Mouse (Mus musculus) retina, adult 2 months (tissue): ENCODE measurements around the gene Pdpn.
"Not testable (repeated sequence)": the region's sequence is repeated elsewhere in the genome, so short reads cannot be mapped to it uniquely, and the experiment has no call there.

Source experiments
- DNase-seq: peaks from one replicate; pipeline ENCODE4 v3.0.0-alpha.2; 2012; ENCODE audit warnings: low read depth, low spot score

Pdpn gene

DNA sequence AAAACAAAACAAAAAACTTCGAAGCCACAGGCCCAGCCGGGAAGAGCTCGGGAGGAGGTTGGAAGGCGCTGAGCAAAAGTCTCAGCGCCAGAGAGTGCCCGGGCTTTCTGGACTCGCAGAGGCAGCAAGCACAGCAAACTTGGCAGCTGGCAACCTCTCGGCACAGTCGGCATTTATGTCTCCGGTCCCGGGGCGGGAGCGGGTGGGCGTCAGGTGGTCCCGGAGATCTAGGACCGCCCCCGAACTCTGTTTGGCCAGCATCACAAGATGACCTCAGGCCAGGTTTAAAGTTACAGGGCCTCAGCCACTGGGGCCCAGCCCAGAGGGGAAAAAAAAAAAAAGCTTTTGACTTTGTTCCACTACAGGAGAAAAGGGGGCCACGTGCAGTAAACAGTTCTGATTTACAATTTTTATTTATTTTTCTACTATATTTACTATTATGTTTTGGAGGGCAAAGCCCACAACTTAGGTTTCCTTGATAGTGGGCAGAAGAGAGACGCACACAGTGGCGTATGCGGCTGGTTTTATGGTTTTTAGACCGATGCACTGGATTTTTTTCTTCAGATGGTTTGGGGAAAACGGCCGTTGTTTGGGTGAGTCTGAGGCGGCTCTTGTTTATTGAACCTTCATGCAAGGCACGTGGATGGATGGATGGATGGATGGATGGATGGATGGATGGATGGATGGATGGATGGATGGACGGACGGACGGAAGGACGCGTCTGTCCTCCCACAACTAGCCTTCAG lies at the start of gene Pdpn:
TSS of gene Pdpn (minus strand) at position 240 of the 746 bp plus-strand sequence.
- DNase-seq = no peak

DNA sequence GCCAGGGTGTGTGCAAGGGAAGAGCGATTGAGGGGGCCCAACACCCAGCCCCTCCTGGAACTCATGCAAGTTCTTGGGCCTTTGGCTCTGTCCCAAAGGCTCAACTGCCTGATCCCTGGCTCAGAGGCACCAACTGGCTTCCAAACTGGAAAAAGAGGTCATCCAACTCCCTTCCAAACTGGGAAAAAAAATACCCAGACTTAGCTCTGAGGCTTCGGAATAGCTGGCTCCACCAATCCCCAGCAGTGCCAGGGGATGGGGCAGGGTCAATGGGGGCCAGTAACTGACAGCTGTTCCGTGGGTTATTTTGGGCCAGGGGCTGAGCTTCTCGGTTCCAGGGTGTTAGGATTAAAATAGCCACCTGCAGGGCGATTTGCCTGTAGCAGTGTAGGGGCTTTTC lies 49.3 kb upstream of the Pdpn start:
- DNase-seq = no peak

DNA sequence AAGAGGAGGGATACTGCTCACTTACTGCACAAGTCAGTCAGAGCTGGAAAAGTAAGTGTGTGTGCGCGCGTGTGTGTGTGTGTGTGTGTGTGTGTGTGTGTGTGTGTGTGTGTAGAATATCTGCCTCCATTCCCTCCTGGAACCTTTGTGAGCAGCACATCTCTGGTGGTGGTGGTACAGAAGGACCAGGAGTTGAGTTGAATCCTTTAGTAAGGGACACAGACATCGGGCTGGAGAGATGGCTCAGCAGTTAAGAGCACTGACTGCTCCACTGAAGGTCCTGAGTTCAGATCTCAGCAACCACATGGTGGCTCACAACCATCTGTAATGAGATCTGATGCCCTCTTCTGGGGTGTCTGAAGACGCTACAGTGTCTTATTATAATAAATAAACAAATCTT lies 46.1 kb upstream of the Pdpn start:
- DNase-seq = not testable (repeated sequence)

DNA sequence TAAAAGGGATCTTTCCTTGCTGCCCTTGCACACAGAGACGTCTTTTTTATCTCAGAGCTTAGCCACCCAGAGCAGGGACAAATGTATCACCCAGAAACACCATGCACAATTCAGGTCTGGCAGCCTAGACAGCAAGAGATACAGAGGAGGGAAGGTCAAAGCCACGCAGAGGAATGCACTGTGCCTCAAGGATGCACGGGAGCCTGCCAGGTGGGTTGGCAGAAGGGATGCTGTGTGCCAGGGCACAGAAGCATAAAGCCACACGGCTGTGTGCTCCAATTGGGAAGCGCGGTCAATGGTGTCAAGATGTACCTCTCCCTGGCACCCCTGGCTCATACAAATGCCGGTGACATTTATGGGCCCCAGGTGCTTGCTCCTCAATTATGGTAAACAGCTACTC lies 42.1 kb upstream of the Pdpn start:
- DNase-seq = no peak

DNA sequence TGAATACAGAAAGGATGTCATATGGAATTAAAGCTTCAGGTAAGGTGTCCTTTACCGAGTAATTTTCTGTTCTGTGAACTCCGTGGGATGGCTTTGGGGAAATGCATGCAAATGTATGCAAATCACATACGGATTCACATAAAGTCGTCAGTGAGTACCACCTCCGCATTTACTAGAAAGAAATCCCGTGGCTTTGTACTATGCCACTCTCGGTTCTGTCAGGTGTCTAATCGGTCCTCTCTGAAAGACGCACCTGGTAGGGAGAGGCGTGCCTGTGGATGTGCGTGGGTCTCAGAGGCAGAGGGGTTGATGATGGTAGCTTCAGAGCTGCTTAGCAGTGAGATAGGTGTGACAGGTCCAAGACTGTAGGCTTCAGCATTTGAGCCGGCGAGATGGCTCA lies 40.4 kb upstream of the Pdpn start:
- DNase-seq = no peak

DNA sequence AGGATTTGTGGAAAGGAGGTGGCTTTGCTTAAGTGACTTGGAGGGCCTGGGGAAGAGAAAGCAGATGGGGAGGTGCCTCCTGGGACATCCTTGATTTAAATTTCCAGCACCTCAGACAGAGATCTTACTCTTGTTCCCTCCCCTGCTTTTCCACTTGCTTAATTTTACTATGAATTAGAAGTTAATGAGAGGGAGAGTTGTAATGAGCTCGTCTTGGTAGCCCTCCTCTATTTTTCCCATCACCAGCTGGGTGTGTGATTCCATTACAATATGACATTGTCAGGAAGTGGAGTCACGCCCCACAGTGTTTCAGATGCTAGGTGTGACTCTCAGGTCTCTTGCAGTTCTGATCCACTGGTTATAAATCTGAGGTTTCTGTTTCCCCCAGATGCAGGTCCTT lies 36.7 kb upstream of the Pdpn start:
- DNase-seq = no peak

DNA sequence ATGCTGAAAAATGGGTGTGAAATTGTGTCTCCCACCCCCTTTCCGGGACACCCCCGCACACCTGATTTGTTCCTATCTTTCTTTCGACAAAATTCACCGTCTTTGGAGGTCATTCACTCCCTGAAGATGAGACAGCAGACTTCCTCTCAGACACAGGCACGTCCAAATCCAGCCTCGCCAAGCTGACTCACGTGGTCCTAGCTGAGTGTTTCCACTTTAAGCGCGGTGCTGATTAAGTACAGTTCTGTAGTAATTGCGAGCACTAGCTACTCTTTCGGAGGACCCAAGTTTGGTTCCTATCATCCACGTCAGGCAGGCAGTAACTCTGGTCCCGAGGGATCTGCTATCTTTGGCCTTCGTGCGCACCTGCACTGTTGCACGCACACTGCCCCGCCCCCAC lies 35.6 kb upstream of the Pdpn start:
- DNase-seq = no peak

DNA sequence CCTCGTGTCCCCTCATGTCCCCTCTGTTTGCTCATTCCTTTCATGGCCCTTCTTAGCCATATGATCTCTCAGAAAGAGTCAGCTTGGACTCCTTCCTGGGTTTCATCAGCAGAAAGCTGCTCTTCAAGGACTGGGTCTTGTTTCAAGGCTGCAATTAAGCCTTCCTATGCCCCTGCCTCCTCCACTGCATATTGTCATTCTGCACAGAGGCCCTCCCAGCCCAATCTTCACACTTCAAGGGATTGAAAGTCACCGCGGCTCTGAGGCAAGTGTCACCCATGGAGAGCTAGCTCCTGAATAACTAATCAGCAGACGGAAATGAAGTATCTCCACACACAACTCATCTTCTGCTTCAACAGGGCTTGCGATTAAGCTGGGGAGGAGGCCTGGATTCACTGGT lies 34.8 kb upstream of the Pdpn start:
- DNase-seq = no peak

DNA sequence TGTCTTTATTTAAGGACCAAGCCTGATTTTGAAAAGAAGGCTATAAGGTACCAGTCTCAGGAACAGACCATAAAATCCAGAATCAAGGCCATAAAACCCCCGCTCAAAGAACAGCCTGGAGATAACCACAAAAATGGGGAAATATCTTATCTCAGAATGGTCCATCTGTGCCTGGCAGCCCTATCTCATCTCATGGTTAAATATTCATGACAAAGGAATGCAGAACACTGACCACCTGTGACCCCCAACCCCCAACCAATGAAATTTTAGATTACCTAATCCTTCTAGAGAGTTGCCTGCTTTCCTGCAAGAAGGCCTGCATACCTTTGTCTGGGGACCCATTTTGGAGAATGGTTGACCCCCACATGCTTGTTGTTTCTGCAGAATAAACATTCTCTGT lies 32.4 kb upstream of the Pdpn start:
- no peak for DNase-seq

DNA sequence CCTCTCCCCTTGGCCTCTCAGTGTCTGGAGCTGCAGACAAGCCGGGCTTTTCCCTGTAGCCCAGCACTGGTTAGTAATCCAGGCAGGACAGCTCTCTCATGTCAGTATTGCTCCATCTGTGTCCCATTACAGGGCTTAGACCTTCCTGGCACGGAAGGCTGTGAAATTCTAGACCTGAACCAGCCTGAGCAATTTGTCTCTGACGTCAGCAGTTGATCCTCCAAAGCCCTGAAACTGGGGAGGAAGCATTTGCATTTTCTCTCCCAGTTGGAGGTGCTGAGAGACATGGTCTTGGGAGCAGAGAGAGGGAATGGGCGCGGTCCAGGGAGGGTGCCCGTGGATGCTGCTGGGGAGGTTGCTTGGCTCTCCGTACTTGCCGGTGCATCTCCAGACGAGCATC lies 31.2 kb upstream of the Pdpn start:
- DNase-seq = no peak

DNA sequence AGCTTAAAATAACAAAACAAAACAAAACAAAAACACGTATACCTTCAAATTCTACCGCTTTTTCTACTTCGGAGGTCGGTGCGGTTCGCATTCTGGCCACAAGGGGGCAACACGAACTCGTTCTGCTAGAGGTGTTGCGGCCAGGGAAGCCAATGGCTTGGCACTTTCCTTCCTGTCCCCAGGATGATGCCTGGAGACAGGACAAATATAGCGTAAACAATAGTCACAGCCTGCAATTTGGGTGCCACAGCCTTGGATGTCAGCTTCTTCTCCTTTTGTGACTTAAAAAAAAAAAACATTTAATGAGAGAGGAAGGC lies 26.2 kb upstream of the Pdpn start:
- DNase-seq = no peak

DNA sequence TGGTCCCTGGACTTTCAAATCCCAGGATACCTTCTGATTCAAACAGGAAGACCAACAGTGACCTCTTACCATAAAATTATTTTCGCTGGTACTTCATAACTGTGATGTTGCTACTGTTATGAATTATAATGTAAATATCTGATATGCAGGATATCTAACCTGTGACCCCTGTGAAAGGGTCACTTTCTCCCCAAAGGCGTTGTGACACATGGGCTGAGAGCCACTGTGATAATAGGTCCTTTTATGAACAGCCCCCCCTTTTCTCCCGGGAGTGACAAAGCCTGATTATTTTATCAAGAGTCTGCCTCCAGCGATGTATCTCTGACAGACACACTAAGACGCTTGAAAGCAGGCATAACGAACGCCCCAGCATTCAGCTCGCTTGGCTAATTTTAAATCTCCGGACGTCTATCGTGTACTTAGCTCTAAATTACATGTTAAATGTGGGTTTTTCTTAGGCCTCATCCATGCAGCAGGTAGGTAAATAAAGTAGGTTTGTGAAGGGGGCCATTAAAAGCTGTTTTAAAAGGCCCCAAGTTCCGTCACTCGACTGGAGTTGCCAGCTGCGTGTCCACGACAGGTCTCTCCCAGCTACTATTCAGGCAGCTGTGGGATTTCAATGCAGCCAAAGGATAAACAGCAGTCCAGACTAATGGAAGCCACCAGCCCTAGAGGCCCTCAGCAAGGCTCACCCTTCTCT lies 25.7 kb upstream of the Pdpn start:
- no peak for DNase-seq

DNA sequence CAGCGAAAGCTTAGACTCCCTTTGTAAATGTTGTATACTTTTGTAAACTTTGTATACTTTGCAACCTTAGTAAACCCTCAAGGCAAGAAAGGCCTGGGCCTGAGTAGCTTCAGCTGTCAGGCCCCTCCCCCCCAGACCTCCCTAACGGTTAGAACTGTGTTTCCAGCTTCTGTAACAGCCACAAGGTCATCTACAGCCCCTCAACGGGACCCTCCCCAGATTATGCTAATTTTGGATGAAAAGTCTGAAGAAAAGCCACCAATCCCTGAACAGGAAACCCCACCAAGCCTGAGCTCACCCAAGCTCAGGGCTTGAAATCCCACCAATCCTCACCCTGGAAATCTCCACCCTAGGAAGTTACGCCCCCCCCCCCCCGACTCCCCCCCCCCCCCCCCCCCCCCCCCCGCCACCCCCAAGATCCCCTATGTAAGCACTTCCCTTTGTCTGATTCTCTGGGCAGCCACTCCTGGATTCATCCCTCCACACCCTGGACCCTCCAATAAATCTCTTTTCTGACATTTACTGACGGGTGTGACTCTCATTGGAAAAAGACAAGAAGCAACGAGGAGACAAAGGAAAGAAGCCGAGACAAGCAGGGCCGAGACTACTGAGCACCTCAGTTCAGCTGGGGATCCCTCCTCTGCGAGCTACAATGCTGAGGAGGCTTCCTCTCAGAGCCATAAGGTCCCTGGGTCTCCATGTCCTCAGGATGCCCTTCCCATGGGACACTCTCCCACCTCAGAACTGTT lies 25.0 kb upstream of the Pdpn start:
- no peak for DNase-seq

DNA sequence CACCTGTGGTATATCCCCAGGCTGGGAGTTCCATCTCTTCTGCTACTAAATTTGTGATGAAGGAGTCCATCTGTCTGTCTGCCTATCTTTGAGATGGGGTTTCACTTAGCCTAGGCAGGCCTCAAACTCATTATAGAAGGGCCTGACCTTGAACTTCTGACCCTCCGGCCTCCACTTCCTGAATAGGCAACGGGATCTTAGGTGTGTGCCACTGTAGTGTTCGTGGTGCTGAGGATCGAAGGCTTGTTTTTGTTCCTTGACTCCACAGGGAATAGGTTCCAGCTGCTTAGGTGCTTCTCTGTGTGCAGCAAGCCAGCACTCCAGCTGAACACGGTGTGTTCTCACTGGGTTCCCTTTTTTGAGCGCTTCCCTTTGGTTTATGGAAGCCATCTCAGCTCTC lies 13.9 kb upstream of the Pdpn start:
- DNase-seq = no peak

DNA sequence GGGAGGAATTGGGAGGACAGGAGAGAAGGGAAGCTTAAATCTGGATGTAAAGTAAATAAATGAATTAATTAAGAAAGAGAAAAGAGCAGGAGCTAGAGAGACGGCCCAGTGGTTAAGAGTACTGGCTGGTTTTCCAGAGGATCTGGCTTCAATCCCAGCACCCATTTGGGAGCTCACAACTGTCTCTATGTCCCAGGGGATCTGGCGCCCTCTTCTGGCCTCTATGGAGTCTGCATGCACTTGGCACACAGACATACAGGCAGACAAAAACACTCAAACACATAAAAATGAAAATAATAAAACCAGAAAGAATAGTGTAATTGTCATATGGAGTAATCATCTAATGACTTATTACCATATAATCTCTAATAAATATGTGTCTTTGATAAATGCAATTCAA lies 12.0 kb upstream of the Pdpn start:
- no peak for DNase-seq

DNA sequence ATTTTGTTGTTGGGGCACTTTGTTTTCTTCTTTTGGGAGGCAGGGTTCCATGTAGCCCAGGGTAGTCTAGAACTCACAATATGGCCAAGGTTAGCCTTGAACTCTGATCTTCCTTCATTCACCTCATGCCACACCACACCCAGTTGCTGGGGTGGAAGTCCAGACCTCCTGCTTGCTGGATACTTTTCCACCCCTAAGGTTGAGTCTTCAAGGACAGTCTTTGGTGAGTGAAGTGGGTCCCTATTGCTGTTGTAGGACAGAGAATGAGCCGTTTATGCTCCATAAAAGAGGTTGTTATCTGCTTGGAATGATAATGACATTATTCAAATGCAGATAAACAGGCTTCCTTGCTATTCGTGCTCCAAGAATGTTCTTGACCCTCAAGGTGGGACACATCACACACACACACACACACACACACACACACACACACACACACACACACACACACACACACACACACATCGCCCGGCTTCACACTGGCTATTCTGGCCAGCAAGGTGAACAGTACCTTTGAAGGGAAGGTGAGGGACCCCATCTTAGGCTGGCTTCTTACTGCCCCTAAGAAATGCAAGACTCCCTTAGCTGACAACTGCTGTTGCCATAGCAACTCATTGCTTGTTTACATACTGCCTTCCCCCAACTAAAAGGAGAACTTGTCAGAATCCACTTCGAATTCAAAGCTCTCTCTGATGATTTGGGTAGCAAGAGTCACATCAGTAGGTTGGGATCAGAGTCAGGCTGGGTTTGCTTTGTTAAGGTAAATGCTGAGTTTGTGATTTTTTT lies 6.8 kb upstream of the Pdpn start:
- no peak for DNase-seq

DNA sequence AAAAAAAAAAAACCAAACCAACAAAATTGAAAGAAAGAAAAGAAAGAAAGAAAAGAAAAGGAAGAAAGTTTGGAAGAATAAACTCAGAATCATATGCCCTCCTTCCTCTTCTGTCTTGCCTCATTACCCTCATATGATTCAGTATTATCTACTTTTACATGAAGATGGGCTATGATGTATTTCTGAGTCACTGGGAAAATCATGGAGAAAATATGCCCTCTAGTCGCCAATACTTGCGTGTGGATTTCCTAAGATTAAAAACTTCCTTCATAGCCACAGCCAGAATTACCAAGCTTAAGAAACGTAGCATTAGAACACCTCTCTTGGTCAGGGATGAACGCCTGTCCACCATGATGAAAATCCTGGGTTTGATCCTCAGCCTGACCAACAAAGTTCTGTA lies 5.7 kb upstream of the Pdpn start:
- no peak for DNase-seq

DNA sequence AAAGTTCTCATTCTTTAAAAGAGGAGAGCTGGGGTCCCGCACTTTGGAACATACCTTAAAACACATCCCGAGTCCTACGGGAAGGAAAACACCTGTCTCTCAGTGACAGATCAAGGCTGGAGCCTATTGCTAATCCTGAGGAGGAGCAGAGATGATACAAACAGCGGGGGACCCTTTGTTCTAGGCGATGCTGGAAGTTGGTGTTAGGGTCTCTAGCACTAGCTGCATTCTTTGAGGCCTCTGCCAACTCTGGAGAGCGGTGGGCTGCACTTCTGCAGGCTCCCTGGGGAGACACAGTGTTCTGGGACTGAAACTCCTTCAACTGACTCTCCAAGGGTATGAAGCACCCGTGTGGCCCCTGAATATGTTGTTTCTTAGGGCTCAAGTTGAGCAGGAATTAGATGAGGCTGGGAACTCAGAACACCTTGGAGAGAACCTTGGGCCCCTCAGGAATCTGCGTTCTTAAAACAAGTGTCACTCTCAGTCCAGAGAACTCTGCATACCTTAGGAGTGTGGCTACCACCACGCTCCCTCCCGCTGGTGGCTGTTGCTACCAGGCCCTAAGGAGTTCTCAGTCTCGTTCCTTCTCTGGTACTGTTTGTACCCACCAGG lies 3.0 kb upstream of the Pdpn start:
- no peak for DNase-seq

DNA sequence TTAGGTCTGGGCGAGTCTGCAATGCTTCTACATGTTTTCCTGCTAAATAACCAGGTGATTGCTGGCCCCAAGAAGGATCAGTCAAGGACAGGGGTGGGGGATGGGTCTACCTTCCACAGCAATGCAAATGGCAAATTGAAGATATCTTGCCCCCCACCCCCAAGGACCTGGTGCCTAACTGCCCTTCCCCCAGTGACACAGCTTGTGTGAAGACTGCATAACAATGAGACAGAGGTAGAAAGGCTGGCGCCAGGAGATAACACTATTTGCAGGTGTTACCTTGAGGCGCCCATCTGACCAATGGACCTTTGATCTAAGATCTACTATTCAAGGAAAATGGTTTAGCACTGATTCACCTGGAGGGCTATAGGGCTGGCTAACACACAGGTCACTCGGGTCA lies 2.5 kb upstream of the Pdpn start:
- no peak for DNase-seq

DNA sequence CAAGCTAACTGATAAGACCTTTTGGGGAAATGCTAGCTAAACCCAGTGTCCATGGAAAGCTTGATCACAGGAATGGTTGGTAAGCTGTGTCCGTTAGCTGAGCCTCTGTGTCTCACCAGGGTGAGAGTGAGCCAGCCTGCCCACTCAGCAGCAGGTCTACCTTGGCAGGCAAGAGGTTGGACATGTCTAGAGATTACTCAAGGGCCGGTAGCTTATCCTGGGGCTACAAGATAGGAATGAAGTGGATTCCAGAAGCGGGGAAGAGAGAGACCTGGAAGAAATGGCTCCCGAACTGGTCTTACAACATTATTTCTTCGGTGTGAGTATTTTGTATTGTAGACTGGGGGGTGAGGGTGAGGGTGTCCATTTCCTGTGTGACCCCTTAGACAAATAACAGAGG lies 1.7 kb upstream of the Pdpn start:
- no peak for DNase-seq

DNA sequence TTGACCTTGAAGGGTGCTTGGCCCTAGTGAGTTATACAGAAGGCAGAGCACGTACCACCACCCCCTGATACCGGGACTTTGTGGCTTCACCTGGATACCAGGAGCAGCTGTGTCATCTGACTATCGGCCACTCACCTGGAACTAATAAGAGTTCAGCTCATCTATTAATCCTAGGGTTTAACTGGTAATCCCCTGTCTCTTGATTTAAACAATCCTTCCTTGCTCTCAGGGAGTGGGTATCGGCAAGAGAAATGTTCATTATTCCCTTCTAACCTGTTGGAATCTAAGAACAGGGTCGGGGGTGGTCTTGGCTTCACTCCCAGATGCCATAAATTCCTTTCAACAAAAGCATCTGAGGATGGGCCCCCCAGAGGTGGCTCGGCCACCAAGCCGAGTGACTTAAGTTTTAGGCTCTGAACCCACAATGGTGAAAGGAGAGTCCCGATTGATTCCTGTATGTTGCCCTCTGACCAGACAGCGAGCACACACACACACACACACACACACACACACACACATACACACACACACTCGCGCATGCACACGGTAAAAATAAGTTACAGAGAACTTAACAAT lies 837 bp upstream of the Pdpn start:
- DNase-seq = no peak
